Mouse (Mus musculus) midbrain, embryonic 11.5 days (tissue): ENCODE data around the gene Rusc2. TPM values are rescaled to one million over a fixed set of nuclear protein-coding genes. Genes with fewer than 3 reads are reported as not detected.

ENCODE experiments used
- ATAC-seq: fragments of 200-750 bp; cut with Nextera tagmentation; 2 replicates; pipeline ENCODE4 v1.8.0; 2017; ENCODE audit warnings: moderate TSS enrichment, moderate library complexity; ENCODE audit not compliant: low FRiP score
- DNase-seq: peaks from one replicate; pipeline ENCODE4 v3.0.0; 2015; ENCODE audit warnings: low spot score; ENCODE audit errors: missing footprints
- H3K27ac ChIP-seq: fragments of 300-500 bp; sonication (generic); 2 replicates; pipeline ENCODE4 v1.5.1; 2014; ENCODE audit warnings: low read depth, low read length
- H3K27me3 ChIP-seq: fragments of 300-500 bp; sonication (generic); 2 replicates; pipeline ENCODE4 v1.6.1; 2014; ENCODE audit warnings: mild to moderate bottlenecking, low read length, moderate library complexity, mixed read lengths; ENCODE audit not compliant: control insufficient read depth, insufficient read depth
- H3K36me3 ChIP-seq: fragments of 300-500 bp; sonication (generic); 2 replicates; pipeline ENCODE4 v1.6.1; 2014; ENCODE audit warnings: mild to moderate bottlenecking, low read length, moderate library complexity, mixed read lengths; ENCODE audit not compliant: control insufficient read depth, insufficient read depth
- H3K4me1 ChIP-seq: fragments of 300-500 bp; sonication (generic); 2 replicates; pipeline ENCODE4 v1.6.1; 2014; ENCODE audit warnings: low read length; ENCODE audit not compliant: control insufficient read depth, insufficient read depth
- H3K4me2 ChIP-seq: fragments of 300-500 bp; sonication (generic); 2 replicates; pipeline ENCODE4 v1.6.1; 2014; ENCODE audit warnings: mild to moderate bottlenecking, moderate library complexity
- H3K4me3 ChIP-seq: fragments of 300-500 bp; sonication (generic); 2 replicates; pipeline ENCODE4 v1.5.1; 2014; ENCODE audit warnings: low read depth, low read length
- H3K9ac ChIP-seq: fragments of 300-500 bp; sonication (generic); 2 replicates; pipeline ENCODE4 v1.6.1; 2014; ENCODE audit warnings: low read length
- H3K9me3 ChIP-seq: fragments of 300-500 bp; sonication (generic); 2 replicates; pipeline ENCODE4 v1.6.1; 2016; ENCODE audit warnings: low read length; ENCODE audit not compliant: control insufficient read depth
- WGBS: fragments of 180-500 bp; shearing (Covaris S2); extraction: QIAGEN DNeasy Blood & Tissue Kit; methylation state at CpG from one replicate; pipeline ENCODE4 v1.1.7; 2014; 5-methylcytosine and 5-hydroxymethylcytosine counted together
- polyA plus RNA-seq: library from polyadenylated mRNA; unstranded; fragments of >200 nt; fragmentation: Nextera tagmentation; extraction: Ambion mirVana; gene quantifications from 2 replicates; pipeline ENCODE4 v1.2.1, GENCODE M21; 2014

Gene Rusc2
- 13.7 TPM in 2 replicates for polyA plus RNA-seq

GRCm38 (mm10) chr4:43381408-43382154 lies at the start of gene Rusc2:
Gene Rusc2 (plus strand): TSS chr4:43381979.
- no peaks in the 10 kb centered on the region for H3K9me3 ChIP-seq
- no peaks in the 10 kb centered on the region for H3K36me3 ChIP-seq
- H3K4me1 ChIP-seq = peaks cover 8% of the 10 kb centered on the region
- H3K4me2 ChIP-seq = peak within 1 kb of the TSS; percentile 64
- H3K9ac ChIP-seq = peak within 1 kb of the TSS; percentile 74
- no peaks in the 10 kb centered on the region for H3K27me3 ChIP-seq
- ATAC-seq = peak; percentile 95
- peak; percentile 99 for DNase-seq
- no peak within 1 kb of the TSS for H3K27ac ChIP-seq
- 2% methylated on average over 61 of the region's 63 CpGs for WGBS
- H3K4me3 ChIP-seq = peak within 1 kb of the TSS; percentile 57

- WGBS = 50% methylated on average over 2 of the region's 2 CpGs
Measured at GRCm38 (mm10) chr4:43334771-43335170, 47.0 kb upstream of the Rusc2 start.

GRCm38 (mm10) chr4:43336176-43336575 lies 45.6 kb upstream of the Rusc2 start:
- no peaks in the 10 kb centered on the region for H3K36me3 ChIP-seq
- DNase-seq = no peak
- no peak overlapping the region for H3K27ac ChIP-seq
- no peaks in the 10 kb centered on the region for H3K4me1 ChIP-seq
- no peak overlapping the region for H3K4me3 ChIP-seq
- ATAC-seq = no peak
- H3K4me2 ChIP-seq = no peak overlapping the region
- H3K9me3 ChIP-seq = peaks cover 4% of the 10 kb centered on the region; the same call in 1 of the 2 replicates
- no peaks in the 10 kb centered on the region for H3K27me3 ChIP-seq
- no peak overlapping the region for H3K9ac ChIP-seq

More at GRCm38 (mm10) chr4:43334771-43335170, 47.0 kb upstream of the Rusc2 start:
- no peak overlapping the region for H3K4me2 ChIP-seq
- no peak overlapping the region for H3K27ac ChIP-seq
- no peak overlapping the region for H3K4me3 ChIP-seq
- no peaks in the 10 kb centered on the region for H3K4me1 ChIP-seq
- H3K27me3 ChIP-seq = no peaks in the 10 kb centered on the region
- H3K9me3 ChIP-seq = peaks cover 4% of the 10 kb centered on the region; the same call in 1 of the 2 replicates
- no peak overlapping the region for H3K9ac ChIP-seq
- no peak for DNase-seq
- ATAC-seq = no peak
- H3K36me3 ChIP-seq = no peaks in the 10 kb centered on the region

- Histone ChIP-seq H3K9me3 (peaks cover 4% of the 10 kb centered on the region; the same call in 1 of the 2 replicates), H3K27me3 (no peaks in the 10 kb centered on the region), H3K27ac (no peak overlapping the region), H3K36me3 (no peaks in the 10 kb centered on the region), H3K9ac (no peak overlapping the region), H3K4me3 (no peak overlapping the region), H3K4me2 (no peak overlapping the region), H3K4me1 (no peaks in the 10 kb centered on the region)
- no peak for DNase-seq
- ATAC-seq = no peak
- WGBS = 76% methylated on average over 4 of the region's 4 CpGs
Measured at GRCm38 (mm10) chr4:43340096-43340804, 41.5 kb upstream of the Rusc2 start.

- peak; percentile 58 for ATAC-seq
- Histone ChIP-seq H3K27ac (no peak overlapping the region), H3K4me3 (no peak overlapping the region), H3K4me2 (no peak overlapping the region), H3K4me1 (no peaks in the 10 kb centered on the region), H3K9me3 (peaks cover under 1% of the 10 kb centered on the region; the same call in 1 of the 2 replicates), H3K9ac (no peak overlapping the region), H3K36me3 (no peaks in the 10 kb centered on the region), H3K27me3 (no peaks in the 10 kb centered on the region)
- 41% methylated on average over 7 of the region's 7 CpGs for WGBS
- peak; percentile 87 for DNase-seq
Measured at GRCm38 (mm10) chr4:43341276-43341891, 40.4 kb upstream of the Rusc2 start.

- ATAC-seq = no peak
- no peaks in the 10 kb centered on the region for H3K4me1 ChIP-seq
Measured at GRCm38 (mm10) chr4:43342443-43342842, 39.3 kb upstream of the Rusc2 start.

GRCm38 (mm10) chr4:43344932-43345331 lies 36.8 kb upstream of the Rusc2 start:
- ATAC-seq = no peak

More at GRCm38 (mm10) chr4:43342443-43342842, 39.3 kb upstream of the Rusc2 start:
- Histone ChIP-seq H3K36me3 (no peaks in the 10 kb centered on the region), H3K27ac (no peak overlapping the region), H3K9ac (no peak overlapping the region), H3K9me3 (no peaks in the 10 kb centered on the region; the same call in 1 of the 2 replicates), H3K27me3 (no peaks in the 10 kb centered on the region), H3K4me2 (no peak overlapping the region), H3K4me3 (no peak overlapping the region)
- 92% methylated on average over 10 of the region's 10 CpGs for WGBS
- DNase-seq = no peak

GRCm38 (mm10) chr4:43349206-43349605 lies 32.6 kb upstream of the Rusc2 start:
- Histone ChIP-seq H3K9me3 (no peaks in the 10 kb centered on the region), H3K4me2 (no peak overlapping the region), H3K27me3 (no peaks in the 10 kb centered on the region), H3K4me1 (no peaks in the 10 kb centered on the region), H3K4me3 (no peak overlapping the region), H3K27ac (no peak overlapping the region), H3K36me3 (no peaks in the 10 kb centered on the region), H3K9ac (no peak overlapping the region)
- DNase-seq (no peak), ATAC-seq (no peak)
- WGBS = 95% methylated on average over 5 of the region's 5 CpGs

More at GRCm38 (mm10) chr4:43344932-43345331, 36.8 kb upstream of the Rusc2 start:
- 86% methylated on average over 2 of the region's 2 CpGs for WGBS
- DNase-seq = no peak
- H3K36me3 ChIP-seq = no peaks in the 10 kb centered on the region
- H3K27ac ChIP-seq = no peak overlapping the region
- H3K4me2 ChIP-seq = no peak overlapping the region
- H3K4me3 ChIP-seq = no peak overlapping the region
- no peak overlapping the region for H3K9ac ChIP-seq
- no peaks in the 10 kb centered on the region for H3K4me1 ChIP-seq
- no peaks in the 10 kb centered on the region for H3K27me3 ChIP-seq
- H3K9me3 ChIP-seq = no peaks in the 10 kb centered on the region
